Mouse (Mus musculus): Measurements from ENCODE around the gene Gucy2d. TPM values are rescaled to one million over a fixed set of nuclear protein-coding genes. Genes with fewer than 3 reads are reported as not detected.

Gucy2d gene
- polyA plus RNA-seq, 1 experiment from 2014 or later: 0.37 TPM

DNA sequence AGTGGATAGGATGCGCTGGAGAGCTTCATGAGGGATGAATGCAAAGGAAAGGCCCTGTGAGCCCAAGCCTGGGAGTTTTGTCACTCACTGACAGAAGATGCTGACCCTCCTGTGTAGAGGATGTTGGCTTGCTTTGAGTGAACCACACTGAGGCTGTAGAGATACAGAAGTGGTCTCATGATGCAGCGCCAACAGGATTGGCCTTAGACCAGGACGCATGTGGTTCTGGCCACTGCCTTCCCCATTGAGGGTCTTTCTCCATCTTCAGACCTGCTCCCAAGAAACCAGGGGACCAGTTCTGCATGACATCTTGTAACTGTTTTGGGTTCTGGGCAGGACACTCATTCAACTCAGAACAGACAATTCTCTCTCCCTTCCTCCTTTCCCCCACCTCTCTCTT, 10.6 kb upstream of the Gucy2d start:
- no peak for ATAC-seq (ENCODE audit: low read depth)
- Histone ChIP-seq H3K27ac (ENCODE audit: low read depth, low read length) (no peak overlapping the region), H3K4me1 (ENCODE audit: control insufficient read depth, insufficient read depth, low read length) (no peaks in the 10 kb centered on the region), H3K9ac (replicated peaks; ENCODE audit: low read depth, low read length) (no peak overlapping the region), H3K4me3 (ENCODE audit: low read depth, low read length) (no peak overlapping the region), H3K9me3 (ENCODE audit: control insufficient read depth, low read length) (no peaks in the 10 kb centered on the region), H3K27me3 (ENCODE audit: control insufficient read depth, insufficient read depth, low read length) (no peaks in the 10 kb centered on the region), H3K4me2 (ENCODE audit: low read depth, low read length) (no peak overlapping the region), H3K36me3 (ENCODE audit: control insufficient read depth, insufficient read depth, low read length) (no peaks in the 10 kb centered on the region)
- 99% methylated on average over 3 of the region's 3 CpGs for WGBS

DNA sequence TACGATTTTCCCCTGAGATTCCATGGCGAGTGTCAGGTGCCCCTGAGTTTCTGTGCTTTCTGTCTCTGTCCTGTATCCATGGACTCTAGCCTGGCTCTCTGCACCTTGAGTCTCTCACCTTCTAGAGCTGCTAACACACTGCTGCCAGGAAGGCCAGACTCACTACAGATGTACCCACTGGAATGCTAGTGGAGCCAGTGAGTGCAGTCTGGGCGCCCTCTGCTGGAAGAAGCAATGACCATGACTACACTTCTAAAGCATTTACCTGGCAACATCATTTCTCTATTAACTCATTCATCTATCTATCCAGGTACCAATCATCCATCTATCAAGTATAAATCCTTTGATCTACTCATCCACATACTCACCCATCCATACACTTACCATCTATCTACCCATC, 9.4 kb upstream of the Gucy2d start:
- peak; percentile 75; the same call in 1 of the 2 replicates for ATAC-seq (ENCODE audit: low read depth)
- H3K27ac ChIP-seq (ENCODE audit: low read depth, low read length): no peak overlapping the region
- H3K9ac ChIP-seq (replicated peaks; ENCODE audit: low read depth, low read length): no peak overlapping the region
- WGBS: 44% methylated on average over 3 of the region's 3 CpGs
- H3K27me3 ChIP-seq (ENCODE audit: control insufficient read depth, insufficient read depth, low read length): no peaks in the 10 kb centered on the region
- H3K4me3 ChIP-seq (ENCODE audit: low read depth, low read length): no peak overlapping the region
- no peak overlapping the region for H3K4me2 ChIP-seq (ENCODE audit: low read depth, low read length)
- no peaks in the 10 kb centered on the region for H3K9me3 ChIP-seq (ENCODE audit: control insufficient read depth, low read length)
- no peaks in the 10 kb centered on the region for H3K36me3 ChIP-seq (ENCODE audit: control insufficient read depth, insufficient read depth, low read length)
- H3K4me1 ChIP-seq (ENCODE audit: control insufficient read depth, insufficient read depth, low read length): no peaks in the 10 kb centered on the region

DNA sequence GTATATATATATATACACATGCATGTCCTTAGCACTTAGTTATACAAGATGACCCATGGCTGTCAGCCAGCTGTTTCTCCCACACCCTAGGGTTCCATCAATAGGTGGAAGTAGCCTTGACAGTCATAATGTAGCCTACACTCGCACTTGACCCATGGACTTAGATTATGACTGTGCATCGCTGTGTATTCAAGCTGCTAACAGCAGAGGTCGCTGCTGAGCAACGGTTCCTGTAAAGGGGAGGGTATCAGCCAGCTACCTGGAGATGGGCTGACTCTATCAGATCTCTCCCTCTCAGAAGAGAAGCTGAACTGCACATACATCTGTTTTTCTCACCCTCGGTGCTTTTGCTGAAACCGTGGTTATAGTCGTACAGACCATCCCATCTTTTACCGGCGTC, 2.6 kb upstream of the Gucy2d start:
- Histone ChIP-seq H3K4me1 (ENCODE audit: control insufficient read depth, insufficient read depth, low read length) (no peaks in the 10 kb centered on the region), H3K4me2 (ENCODE audit: low read depth, low read length) (no peak overlapping the region), H3K27ac (ENCODE audit: low read depth, low read length) (no peak overlapping the region), H3K9me3 (ENCODE audit: control insufficient read depth, low read length) (no peaks in the 10 kb centered on the region), H3K9ac (replicated peaks; ENCODE audit: low read depth, low read length) (no peak overlapping the region), H3K27me3 (ENCODE audit: control insufficient read depth, insufficient read depth, low read length) (no peaks in the 10 kb centered on the region), H3K36me3 (ENCODE audit: control insufficient read depth, insufficient read depth, low read length) (no peaks in the 10 kb centered on the region), H3K4me3 (ENCODE audit: low read depth, low read length) (no peak overlapping the region)
- 32% methylated on average over 9 of the region's 9 CpGs for WGBS
- no peak for ATAC-seq (ENCODE audit: low read depth)

DNA sequence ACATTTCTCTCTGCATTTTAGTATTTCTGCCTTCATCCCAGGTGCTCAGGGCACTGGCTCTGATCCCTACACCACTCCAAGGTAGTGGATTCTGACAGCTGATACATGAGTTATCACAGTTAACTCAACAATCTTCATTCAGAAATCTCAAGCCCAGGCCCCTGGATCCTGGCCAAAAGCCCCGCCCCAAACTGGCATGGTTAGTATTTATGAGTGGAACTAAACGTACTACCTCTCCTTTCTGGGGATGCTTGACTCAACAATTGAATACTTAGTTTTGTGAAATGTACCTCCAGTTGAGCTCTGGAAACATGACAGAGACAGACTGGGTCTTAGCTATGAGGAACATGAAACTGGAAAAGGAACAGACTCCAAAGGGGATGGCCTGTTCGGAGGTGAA, 6.7 kb downstream of the Gucy2d start:
- no peak for ATAC-seq (ENCODE audit: low read depth)
- Histone ChIP-seq H3K4me2 (ENCODE audit: low read depth, low read length) (no peak overlapping the region), H3K4me3 (ENCODE audit: low read depth, low read length) (no peak overlapping the region), H3K9ac (replicated peaks; ENCODE audit: low read depth, low read length) (no peak overlapping the region), H3K27ac (ENCODE audit: low read depth, low read length) (no peak overlapping the region), H3K27me3 (ENCODE audit: control insufficient read depth, insufficient read depth, low read length) (no peaks in the 10 kb centered on the region), H3K36me3 (ENCODE audit: control insufficient read depth, insufficient read depth, low read length) (no peaks in the 10 kb centered on the region), H3K4me1 (ENCODE audit: control insufficient read depth, insufficient read depth, low read length) (no peaks in the 10 kb centered on the region), H3K9me3 (ENCODE audit: control insufficient read depth, low read length) (no peaks in the 10 kb centered on the region)
- WGBS: 75% methylated on average over 3 of the region's 3 CpGs

- ATAC-seq (ENCODE audit: low read depth): no peak; the same call in 1 of the 2 replicates
- Histone ChIP-seq H3K27ac (ENCODE audit: low read depth, low read length) (no peak overlapping the region), H3K9ac (replicated peaks; ENCODE audit: low read depth, low read length) (no peak overlapping the region), H3K4me1 (ENCODE audit: control insufficient read depth, insufficient read depth, low read length) (no peaks in the 10 kb centered on the region), H3K36me3 (ENCODE audit: control insufficient read depth, insufficient read depth, low read length) (no peaks in the 10 kb centered on the region), H3K4me2 (ENCODE audit: low read depth, low read length) (no peak overlapping the region), H3K4me3 (ENCODE audit: low read depth, low read length) (no peak overlapping the region), H3K9me3 (ENCODE audit: control insufficient read depth, low read length) (no peaks in the 10 kb centered on the region), H3K27me3 (ENCODE audit: control insufficient read depth, insufficient read depth, low read length) (no peaks in the 10 kb centered on the region)
- WGBS: 66% methylated on average over 11 of the region's 11 CpGs
Measured at GRCm38 (mm10) chr7:98447585-98448308, 7.5 kb downstream of the Gucy2d start.

DNA sequence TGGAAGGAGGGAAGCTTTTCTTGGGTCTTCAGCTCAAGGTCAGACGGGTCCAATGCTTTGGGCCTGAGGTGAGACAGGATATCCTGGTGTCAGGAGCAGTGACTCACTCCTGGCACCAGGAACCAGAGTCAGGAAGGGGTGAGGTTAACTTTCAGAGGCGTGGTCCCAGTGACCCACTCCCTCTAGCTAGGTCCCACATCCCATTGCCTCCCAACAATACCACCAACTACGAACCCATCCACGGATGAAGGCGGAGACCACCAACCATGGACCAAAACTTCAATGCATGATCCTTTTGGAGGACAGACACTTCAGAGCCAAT, 8.1 kb downstream of the Gucy2d start:
- H3K27ac ChIP-seq (ENCODE audit: low read depth, low read length): no peak overlapping the region
- H3K4me2 ChIP-seq (ENCODE audit: low read depth, low read length): no peak overlapping the region
- no peak for ATAC-seq (ENCODE audit: low read depth)
- H3K4me1 ChIP-seq (ENCODE audit: control insufficient read depth, insufficient read depth, low read length): no peaks in the 10 kb centered on the region
- H3K27me3 ChIP-seq (ENCODE audit: control insufficient read depth, insufficient read depth, low read length): no peaks in the 10 kb centered on the region
- no peak overlapping the region for H3K4me3 ChIP-seq (ENCODE audit: low read depth, low read length)
- WGBS: 92% methylated on average over 5 of the region's 5 CpGs
- no peak overlapping the region for H3K9ac ChIP-seq (replicated peaks; ENCODE audit: low read depth, low read length)
- no peaks in the 10 kb centered on the region for H3K9me3 ChIP-seq (ENCODE audit: control insufficient read depth, low read length)
- H3K36me3 ChIP-seq (ENCODE audit: control insufficient read depth, insufficient read depth, low read length): no peaks in the 10 kb centered on the region

- Histone ChIP-seq H3K4me1 (ENCODE audit: control insufficient read depth, insufficient read depth, low read length) (no peaks in the 10 kb centered on the region), H3K4me3 (ENCODE audit: low read depth, low read length) (no peak overlapping the region), H3K9ac (replicated peaks; ENCODE audit: low read depth, low read length) (no peak overlapping the region), H3K9me3 (ENCODE audit: control insufficient read depth, low read length) (no peaks in the 10 kb centered on the region), H3K36me3 (ENCODE audit: control insufficient read depth, insufficient read depth, low read length) (no peaks in the 10 kb centered on the region), H3K27me3 (ENCODE audit: control insufficient read depth, insufficient read depth, low read length) (no peaks in the 10 kb centered on the region), H3K4me2 (ENCODE audit: low read depth, low read length) (no peak overlapping the region), H3K27ac (ENCODE audit: low read depth, low read length) (no peak overlapping the region)
- no peak for ATAC-seq (ENCODE audit: low read depth)
- WGBS: 85% methylated on average over 9 of the region's 9 CpGs
Measured at GRCm38 (mm10) chr7:98449696-98450095, 9.5 kb downstream of the Gucy2d start.

DNA sequence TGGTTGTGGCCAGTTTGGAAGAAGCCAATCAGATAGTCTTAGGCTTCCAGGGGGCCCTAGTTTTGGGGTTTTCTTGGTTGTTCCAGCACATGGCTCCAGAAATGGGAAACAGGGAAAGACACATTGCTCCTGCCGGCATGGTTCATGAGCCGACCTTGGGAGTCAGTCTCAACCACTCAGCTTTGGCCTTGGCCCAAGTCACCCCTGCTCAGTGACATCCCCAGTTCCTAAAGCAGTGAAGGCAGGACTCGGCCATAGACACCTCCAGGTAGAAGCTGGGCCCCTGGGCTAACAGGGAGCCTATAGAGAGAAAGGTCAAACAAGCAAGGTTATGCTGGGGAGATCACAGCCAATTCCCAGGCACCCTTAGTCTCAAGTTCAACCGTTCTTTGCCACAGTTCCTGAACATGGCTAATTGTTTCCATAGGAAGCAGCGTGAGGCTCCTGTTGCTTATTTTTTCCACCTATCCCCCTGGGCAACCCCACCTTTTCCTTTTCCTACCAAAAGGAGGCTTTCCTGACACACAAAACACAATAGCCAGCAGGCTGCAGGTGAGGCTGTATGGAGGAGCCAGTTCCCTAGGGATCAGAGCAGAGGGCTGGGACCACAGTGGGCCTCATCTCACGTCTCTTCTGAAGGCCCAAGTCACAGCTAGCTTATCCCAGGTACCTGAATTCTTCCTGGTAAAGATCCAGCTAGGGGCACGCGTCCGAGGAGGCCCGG, 14.3 kb downstream of the Gucy2d start:
- no peak overlapping the region for H3K4me3 ChIP-seq (ENCODE audit: low read depth, low read length)
- no peaks in the 10 kb centered on the region for H3K36me3 ChIP-seq (ENCODE audit: control insufficient read depth, insufficient read depth, low read length)
- H3K27ac ChIP-seq (ENCODE audit: low read depth, low read length): no peak overlapping the region
- no peak overlapping the region for H3K4me2 ChIP-seq (ENCODE audit: low read depth, low read length)
- no peaks in the 10 kb centered on the region for H3K4me1 ChIP-seq (ENCODE audit: control insufficient read depth, insufficient read depth, low read length)
- no peaks in the 10 kb centered on the region for H3K27me3 ChIP-seq (ENCODE audit: control insufficient read depth, insufficient read depth, low read length)
- ATAC-seq (ENCODE audit: low read depth): no peak
- H3K9me3 ChIP-seq (ENCODE audit: control insufficient read depth, low read length): no peaks in the 10 kb centered on the region
- 75% methylated on average over 10 of the region's 10 CpGs for WGBS
- no peak overlapping the region for H3K9ac ChIP-seq (replicated peaks; ENCODE audit: low read depth, low read length)

GRCm38 (mm10) chr7:98460319-98460718, 20.1 kb downstream of the Gucy2d start:
- H3K4me1 ChIP-seq (ENCODE audit: control insufficient read depth, insufficient read depth, low read length): no peaks in the 10 kb centered on the region
- H3K4me2 ChIP-seq (ENCODE audit: low read depth, low read length): no peak overlapping the region
- no peak overlapping the region for H3K4me3 ChIP-seq (ENCODE audit: low read depth, low read length)
- no peaks in the 10 kb centered on the region for H3K27me3 ChIP-seq (ENCODE audit: control insufficient read depth, insufficient read depth, low read length)
- H3K27ac ChIP-seq (ENCODE audit: low read depth, low read length): no peak overlapping the region
- H3K9me3 ChIP-seq (ENCODE audit: control insufficient read depth, low read length): no peaks in the 10 kb centered on the region
- WGBS: 66% methylated on average over 7 of the region's 7 CpGs
- no peaks in the 10 kb centered on the region for H3K36me3 ChIP-seq (ENCODE audit: control insufficient read depth, insufficient read depth, low read length)
- no peak for ATAC-seq (ENCODE audit: low read depth)
- no peak overlapping the region for H3K9ac ChIP-seq (replicated peaks; ENCODE audit: low read depth, low read length)

All from neural tube, embryonic 14.5 days (tissue).